Mouse (Mus musculus): Measurements from ENCODE around the gene Slc35a1. TPM values are rescaled to one million over a fixed set of nuclear protein-coding genes. Genes with fewer than 3 reads are reported as not detected.

Slc35a1 gene
- total and polyA plus RNA-seq, 3 experiments, result 18.2 to 26.2 (median 19.7) TPM

- in situ Hi-C loops (cut with MboI; ENCODE audit: low pct_ligation_motif_present, low pct_unique_long_range_greater_than_20kb, low sequenced_read_pairs) (no loop called here), dilution Hi-C loops (cut with MboI; ENCODE audit: extremely low pct_ligation_motif_present, extremely low pct_unique_long_range_greater_than_20kb, low sequenced_read_pairs) (no loop called here)
- Histone ChIP-seq H3K9ac (ENCODE audit: insufficient read depth, low read depth) (no peak overlapping the region), H3K27me3 (replicated peaks) (no peaks in the 10 kb centered on the region), H3K36me3 (replicated peaks in 1 of 2; ENCODE audit: control insufficient read depth in 1 of 2, insufficient read depth in 1 of 2, low read length in 1 of 2) (no peaks in the 10 kb centered on the region), H3K4me2 (ENCODE audit: insufficient read depth, low read depth, poor library complexity, severe bottlenecking) (no peak overlapping the region), H3K79me2 (replicated peaks; ENCODE audit: control insufficient read depth, extremely low read depth, insufficient read depth, poor library complexity, severe bottlenecking) (no peaks in the 10 kb centered on the region), H3K9me3 (replicated peaks; ENCODE audit: low read length) (peaks cover 3% of the 10 kb centered on the region), H3K4me1 (ENCODE audit: control insufficient read depth in 1 of 2, insufficient read depth in 2 of 2) (no peaks in the 10 kb centered on the region), H3K27ac (ENCODE audit: insufficient read depth, low read depth) (no peak overlapping the region), H3K4me3 (replicated peaks in 1 of 3; ENCODE audit: low read depth in 2 of 3, low read length in 2 of 3, poor library complexity in 1 of 3) (no peak overlapping the region)
- TF ChIP-seq GABPA (IDR thresholded peaks at IDR 0.05; ENCODE audit: insufficient replicate concordance, low read depth, low read length), result no peak
- TF ChIP-seq ETS1 (conservative IDR thresholded peaks at IDR 0.05; ENCODE audit: low read depth, low read length), result no peak
- no peak for TF ChIP-seq IRF4 (IDR thresholded peaks at IDR 0.05; ENCODE audit: low read depth, low read length)
- no peak for TF ChIP-seq RAD21 (IDR thresholded peaks at IDR 0.05; ENCODE audit: low read depth, low read length)
- TF ChIP-seq ZKSCAN1 (IDR thresholded peaks at IDR 0.05; ENCODE audit: borderline replicate concordance, low read depth, low read length), result no peak
- TF ChIP-seq ZC3H11A (IDR thresholded peaks at IDR 0.05; ENCODE audit: low read depth, low read length), result no peak
- TF ChIP-seq POLR2AphosphoS2 (IDR thresholded peaks at IDR 0.05; ENCODE audit: low read depth, low read length), result no peak
- no peak for TF ChIP-seq USF1 (IDR thresholded peaks at IDR 0.05; ENCODE audit: low read depth, low read length)
- DNase-seq (ENCODE audit: extremely low read depth), result no peak
These were observed 20.0 kb upstream of the Slc35a1 start for GRCm38 (mm10) chr4:34707248-34707647.

GRCm38 (mm10) chr4:34703029-34703428 lies 15.8 kb upstream of the Slc35a1 start:
- dilution Hi-C loops (cut with MboI; ENCODE audit: extremely low pct_ligation_motif_present, extremely low pct_unique_long_range_greater_than_20kb, low sequenced_read_pairs) (no loop called here), in situ Hi-C loops (cut with MboI; ENCODE audit: low pct_ligation_motif_present, low pct_unique_long_range_greater_than_20kb, low sequenced_read_pairs) (no loop called here)
- TF ChIP-seq SMC3 (IDR thresholded peaks at IDR 0.05; ENCODE audit: low read depth, low read length), result no peak
- no peak for TF ChIP-seq TBP (conservative IDR thresholded peaks at IDR 0.05; ENCODE audit: low read depth, low read length)
- TF ChIP-seq CTCF (conservative IDR thresholded peaks at IDR 0.05 in 1 of 2, IDR thresholded peaks at IDR 0.05 in 1 of 2; ENCODE audit: low read depth in 2 of 2, low read length in 2 of 2), result peak in 1 of 2 experiments; percentile 32; a peak in 2 of 4 replicates
- H3K4me2 ChIP-seq (ENCODE audit: insufficient read depth, low read depth, poor library complexity, severe bottlenecking), result no peak overlapping the region
- no peak for DNase-seq (ENCODE audit: extremely low read depth)
- H3K9me3 ChIP-seq (replicated peaks; ENCODE audit: low read length), result no peaks in the 10 kb centered on the region
- H3K4me3 ChIP-seq (replicated peaks in 1 of 3; ENCODE audit: low read depth in 2 of 3, low read length in 2 of 3, poor library complexity in 1 of 3), result no peak overlapping the region
- no peak overlapping the region for H3K9ac ChIP-seq (ENCODE audit: insufficient read depth, low read depth)
- H3K4me1 ChIP-seq (ENCODE audit: control insufficient read depth in 1 of 2, insufficient read depth in 2 of 2), result no peaks in the 10 kb centered on the region
- no peak overlapping the region for H3K27ac ChIP-seq (ENCODE audit: insufficient read depth, low read depth)
- no peaks in the 10 kb centered on the region for H3K36me3 ChIP-seq (replicated peaks in 1 of 2; ENCODE audit: control insufficient read depth in 1 of 2, insufficient read depth in 1 of 2, low read length in 1 of 2)
- no peaks in the 10 kb centered on the region for H3K79me2 ChIP-seq (replicated peaks; ENCODE audit: control insufficient read depth, extremely low read depth, insufficient read depth, poor library complexity, severe bottlenecking)
- no peaks in the 10 kb centered on the region for H3K27me3 ChIP-seq (replicated peaks)

GRCm38 (mm10) chr4:34702231-34702630 lies 15.0 kb upstream of the Slc35a1 start:
- H3K9ac ChIP-seq (ENCODE audit: insufficient read depth, low read depth), result no peak overlapping the region
- no peaks in the 10 kb centered on the region for H3K36me3 ChIP-seq (replicated peaks in 1 of 2; ENCODE audit: control insufficient read depth in 1 of 2, insufficient read depth in 1 of 2, low read length in 1 of 2)
- DNase-seq (ENCODE audit: extremely low read depth), result no peak
- dilution Hi-C loops (cut with MboI; ENCODE audit: extremely low pct_ligation_motif_present, extremely low pct_unique_long_range_greater_than_20kb, low sequenced_read_pairs), result no loop called here
- H3K27me3 ChIP-seq (replicated peaks), result no peaks in the 10 kb centered on the region
- H3K4me3 ChIP-seq (replicated peaks in 1 of 3; ENCODE audit: low read depth in 2 of 3, low read length in 2 of 3, poor library complexity in 1 of 3), result no peak overlapping the region
- in situ Hi-C loops (cut with MboI; ENCODE audit: low pct_ligation_motif_present, low pct_unique_long_range_greater_than_20kb, low sequenced_read_pairs), result no loop called here
- no peaks in the 10 kb centered on the region for H3K9me3 ChIP-seq (replicated peaks; ENCODE audit: low read length)
- H3K79me2 ChIP-seq (replicated peaks; ENCODE audit: control insufficient read depth, extremely low read depth, insufficient read depth, poor library complexity, severe bottlenecking), result no peaks in the 10 kb centered on the region
- H3K4me2 ChIP-seq (ENCODE audit: insufficient read depth, low read depth, poor library complexity, severe bottlenecking), result no peak overlapping the region
- TF ChIP-seq POLR2A (IDR thresholded peaks at IDR 0.05; ENCODE audit: low read depth, low read length), result no peak
- TF ChIP-seq MAX (IDR thresholded peaks at IDR 0.05; ENCODE audit: low read length), result no peak
- TF ChIP-seq USF2 (conservative IDR thresholded peaks at IDR 0.05; ENCODE audit: low read depth, low read length), result no peak
- TF ChIP-seq ETS1 (conservative IDR thresholded peaks at IDR 0.05; ENCODE audit: low read depth, low read length), result no peak
- no peak for TF ChIP-seq IRF4 (IDR thresholded peaks at IDR 0.05; ENCODE audit: low read depth, low read length)
- no peak for TF ChIP-seq ZNF384 (IDR thresholded peaks at IDR 0.05; ENCODE audit: low read depth, low read length)
- no peak for TF ChIP-seq TCF12 (IDR thresholded peaks at IDR 0.05; ENCODE audit: low read depth, low read length)
- no peak for TF ChIP-seq MAZ (IDR thresholded peaks at IDR 0.05; ENCODE audit: low read depth, low read length)
- TF ChIP-seq CHD2 (IDR thresholded peaks at IDR 0.05; ENCODE audit: low read length), result no peak
- no peak overlapping the region for H3K27ac ChIP-seq (ENCODE audit: insufficient read depth, low read depth)
- H3K4me1 ChIP-seq (ENCODE audit: control insufficient read depth in 1 of 2, insufficient read depth in 2 of 2), result no peaks in the 10 kb centered on the region
